Mouse (Mus musculus) limb, embryonic 14.5 days (tissue): Measurements from ENCODE around the gene Zfp683. TPM values are rescaled to one million over a fixed set of nuclear protein-coding genes. Genes with fewer than 3 reads are reported as not detected.

Experiments used
- ATAC-seq: fragments of 200-750 bp; cut with Nextera tagmentation; 2 replicates; pipeline ENCODE4 v1.8.0; 2017; ENCODE audit warnings: low read depth, moderate number of reproducible peaks, moderate TSS enrichment; ENCODE audit not compliant: low FRiP score
- DNase-seq: peaks from one replicate; pipeline ENCODE4 v3.0.0-alpha.2; 2015; ENCODE audit warnings: low spot score
- H3K27ac ChIP-seq: fragments of 300-500 bp; sonication (generic); replicated peaks from 2 replicates; pipeline ENCODE4 v1.5.1; 2014; ENCODE audit warnings: low read depth, mild to moderate bottlenecking, low read length, moderate library complexity, mixed read lengths
- H3K27me3 ChIP-seq: fragments of 300-500 bp; sonication (generic); 2 replicates; pipeline ENCODE4 v1.6.1; 2014; ENCODE audit warnings: low read length, mixed read lengths; ENCODE audit not compliant: control insufficient read depth, insufficient read depth
- H3K36me3 ChIP-seq: fragments of 300-500 bp; sonication (generic); 2 replicates; pipeline ENCODE4 v1.6.1; 2014; ENCODE audit warnings: mild to moderate bottlenecking, low read length, moderate library complexity, mixed read lengths; ENCODE audit not compliant: control insufficient read depth, insufficient read depth
- H3K4me1 ChIP-seq: fragments of 300-500 bp; sonication (generic); 2 replicates; pipeline ENCODE4 v1.6.1; 2014; ENCODE audit warnings: antibody characterized with exemption, low read length, mixed read lengths; ENCODE audit not compliant: control insufficient read depth, insufficient read depth
- H3K4me2 ChIP-seq: fragments of 300-500 bp; sonication (generic); replicated peaks from 2 replicates; pipeline ENCODE4 v1.6.1; 2014; ENCODE audit warnings: low read depth, mild to moderate bottlenecking, low read length, moderate library complexity; ENCODE audit not compliant: severe bottlenecking
- H3K4me3 ChIP-seq: fragments of 300-500 bp; sonication (generic); replicated peaks from 2 replicates; pipeline ENCODE4 v1.5.1; 2014; ENCODE audit warnings: low read length
- H3K9ac ChIP-seq: fragments of 300-500 bp; sonication (generic); 2 replicates; pipeline ENCODE4 v1.6.1; 2014; ENCODE audit warnings: mild to moderate bottlenecking, low read depth, low read length, moderate library complexity; ENCODE audit not compliant: severe bottlenecking
- H3K9me3 ChIP-seq: fragments of 300-500 bp; sonication (generic); 2 replicates; pipeline ENCODE4 v1.6.1; 2016; ENCODE audit warnings: low read length; ENCODE audit not compliant: control insufficient read depth
- POLR2A ChIP-seq: fragments of 200-500 bp; IDR thresholded peaks from 2 replicates; pipeline ENCODE4 v1.8.0; 2012; ENCODE audit warnings: inconsistent platforms, mild to moderate bottlenecking, moderate library complexity, borderline replicate concordance; ENCODE audit not compliant: insufficient read depth, insufficient read length; ENCODE audit errors: extremely low read depth
- whole genome bisulfite sequencing: fragments of 180-500 bp; shearing (Covaris S2); extraction: QIAGEN DNeasy Blood & Tissue Kit; methylation state at CpG from one replicate; pipeline ENCODE4 v1.1.7; 2014; 5-methylcytosine and 5-hydroxymethylcytosine counted together
- polyA plus RNA-seq, 2 experiments: library from polyadenylated mRNA; depleted of rRNA in 1 of 2; stranded (reverse) in 1 of 2; unstranded in 1 of 2; fragments of >200 nt; fragmentation: Nextera tagmentation in 1 of 2; extraction: Ambion mirVana in 1 of 2; gene quantifications; 2 replicates each; pipeline versions ENCODE4 v1.2.1 to v1.2.3; 2012 to 2014

Gene Zfp683
- polyA plus RNA-seq, 2 experiments, result 0.04 TPM; not detected in 1

GRCm38 (mm10) chr4:134012858-134013528 is 40.6 kb upstream of the Zfp683 start:
- ATAC-seq (no peak), DNase-seq (no peak)
- Histone ChIP-seq H3K4me1 (peaks cover 5% of the 10 kb centered on the region; the same call in 1 of the 2 replicates), H3K4me3 (no peak overlapping the region), H3K27ac (no peak overlapping the region), H3K9me3 (no peaks in the 10 kb centered on the region), H3K36me3 (no peaks in the 10 kb centered on the region), H3K9ac (no peak overlapping the region), H3K27me3 (peaks cover 9% of the 10 kb centered on the region), H3K4me2 (no peak overlapping the region)
- 51% methylated on average over 12 of the region's 12 CpGs for WGBS
- no peak for TF ChIP-seq POLR2A

GRCm38 (mm10) chr4:134016208-134016607 is 37.4 kb upstream of the Zfp683 start:
- 6% methylated on average over 7 of the region's 7 CpGs for WGBS
- Histone ChIP-seq H3K9ac (no peak overlapping the region), H3K4me3 (no peak overlapping the region), H3K4me1 (peaks cover 5% of the 10 kb centered on the region; the same call in 1 of the 2 replicates), H3K27me3 (peaks cover 28% of the 10 kb centered on the region), H3K9me3 (no peaks in the 10 kb centered on the region), H3K27ac (no peak overlapping the region), H3K4me2 (no peak overlapping the region), H3K36me3 (no peaks in the 10 kb centered on the region)
- DNase-seq (no peak), ATAC-seq (no peak)
- TF ChIP-seq POLR2A, result no peak

GRCm38 (mm10) chr4:134016767-134017166 is 36.9 kb upstream of the Zfp683 start:
- no peaks in the 10 kb centered on the region for H3K36me3 ChIP-seq
- peaks cover 28% of the 10 kb centered on the region for H3K27me3 ChIP-seq
- DNase-seq (no peak), ATAC-seq (no peak)
- H3K4me1 ChIP-seq, result peaks cover 5% of the 10 kb centered on the region; the same call in 1 of the 2 replicates
- H3K4me3 ChIP-seq, result no peak overlapping the region
- H3K4me2 ChIP-seq, result no peak overlapping the region
- no peak overlapping the region for H3K9ac ChIP-seq
- 2% methylated on average over 8 of the region's 8 CpGs for WGBS
- no peak for TF ChIP-seq POLR2A
- H3K9me3 ChIP-seq, result no peaks in the 10 kb centered on the region
- no peak overlapping the region for H3K27ac ChIP-seq

DNA sequence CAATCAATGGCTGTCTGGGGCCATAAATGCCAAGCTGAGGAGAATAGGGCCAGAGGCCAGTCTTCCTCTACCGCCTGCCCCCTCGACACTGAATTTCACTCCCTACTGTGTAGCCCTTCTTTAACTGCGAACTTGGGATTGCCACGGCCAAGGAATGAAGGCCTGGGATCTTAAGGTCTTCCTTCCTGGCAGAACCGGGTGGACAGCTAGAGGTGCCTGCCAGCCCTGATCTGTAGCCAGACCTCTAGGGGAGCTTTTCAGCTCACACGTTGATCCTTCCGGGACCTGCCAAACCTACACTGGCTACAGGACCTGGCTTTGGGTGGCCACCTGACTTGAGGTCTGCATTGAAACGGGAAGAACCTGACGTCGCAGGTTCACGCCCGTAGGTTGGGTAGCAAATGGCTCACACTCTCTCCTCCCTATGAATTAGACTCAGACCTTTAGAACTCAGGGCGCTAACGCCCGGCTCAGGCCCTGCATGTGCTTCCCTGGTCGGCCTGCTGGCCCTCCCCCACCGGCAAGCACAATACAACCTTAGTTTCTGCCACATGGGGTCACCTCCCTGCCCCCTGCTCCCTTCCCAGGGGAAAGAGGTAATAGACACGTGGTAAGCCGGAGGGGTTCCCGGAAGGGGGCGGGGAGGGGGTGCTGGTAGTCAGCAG is 36.3 kb upstream of the Zfp683 start:
- 5% methylated on average over 21 of the region's 21 CpGs for WGBS
- no peak overlapping the region for H3K9ac ChIP-seq
- DNase-seq (no peak), ATAC-seq (no peak)
- peaks cover 5% of the 10 kb centered on the region; the same call in 1 of the 2 replicates for H3K4me1 ChIP-seq
- H3K27me3 ChIP-seq, result peaks cover 28% of the 10 kb centered on the region
- H3K4me2 ChIP-seq, result peak overlapping the region; percentile 31
- H3K27ac ChIP-seq, result no peak overlapping the region
- no peaks in the 10 kb centered on the region for H3K9me3 ChIP-seq
- H3K36me3 ChIP-seq, result no peaks in the 10 kb centered on the region
- peak overlapping the region; percentile 19; the same call in 1 of the 2 replicates for H3K4me3 ChIP-seq
- TF ChIP-seq POLR2A, result no peak

DNA sequence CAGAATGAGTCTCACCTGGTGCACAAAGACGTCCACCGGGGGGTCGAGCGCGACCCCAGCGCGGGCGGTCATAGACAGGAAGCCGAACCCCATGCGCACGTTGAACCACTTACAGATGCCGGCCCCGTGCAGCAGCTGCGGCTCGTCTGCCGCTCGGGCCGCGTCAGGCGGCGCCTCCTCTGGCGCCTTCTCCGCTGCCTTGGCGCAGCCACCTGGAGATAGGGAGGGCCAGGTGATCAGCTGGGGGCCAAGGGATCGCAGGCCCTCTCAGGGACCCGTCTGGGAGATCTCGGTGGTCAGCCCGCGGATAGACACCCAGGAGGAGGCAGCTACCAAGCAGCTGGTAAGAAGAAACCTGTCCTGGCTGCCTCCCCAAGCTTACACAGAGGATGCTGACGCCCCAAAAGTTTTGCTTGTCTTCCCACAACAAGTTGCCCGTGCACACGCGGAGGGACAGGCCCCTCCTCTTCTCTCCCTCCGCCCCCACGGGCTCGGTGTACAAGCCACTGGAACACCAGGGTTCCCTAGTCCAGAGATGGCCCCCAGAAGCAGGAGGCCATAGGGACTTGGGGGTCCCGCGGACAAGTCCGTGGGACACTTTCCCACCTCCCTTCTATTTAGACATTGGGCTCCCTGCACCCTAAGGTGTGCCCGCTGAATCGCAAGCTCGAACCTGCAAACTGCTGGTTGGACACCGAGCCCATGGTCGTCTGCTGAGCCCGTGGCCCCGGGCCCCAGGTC is 35.4 kb upstream of the Zfp683 start:
- Histone ChIP-seq H3K36me3 (no peaks in the 10 kb centered on the region), H3K9ac (no peak overlapping the region), H3K27me3 (peaks cover 28% of the 10 kb centered on the region), H3K4me3 (peak overlapping the region; percentile 19), H3K4me1 (peaks cover 5% of the 10 kb centered on the region; the same call in 1 of the 2 replicates), H3K4me2 (peak overlapping the region; percentile 31), H3K9me3 (no peaks in the 10 kb centered on the region), H3K27ac (no peak overlapping the region)
- ATAC-seq (no peak), DNase-seq (no peak)
- 0% methylated on average over 39 of the region's 46 CpGs for WGBS
- TF ChIP-seq POLR2A, result no peak
